Mouse (Mus musculus): ENCODE measurements at regions not wholly inside any gene's neighbourhood (a gene's known extent, or its start where the extent isn't known, plus 50 kb on each side); places are given as distances from the start of the nearest gene placed in this dataset.

DNA sequence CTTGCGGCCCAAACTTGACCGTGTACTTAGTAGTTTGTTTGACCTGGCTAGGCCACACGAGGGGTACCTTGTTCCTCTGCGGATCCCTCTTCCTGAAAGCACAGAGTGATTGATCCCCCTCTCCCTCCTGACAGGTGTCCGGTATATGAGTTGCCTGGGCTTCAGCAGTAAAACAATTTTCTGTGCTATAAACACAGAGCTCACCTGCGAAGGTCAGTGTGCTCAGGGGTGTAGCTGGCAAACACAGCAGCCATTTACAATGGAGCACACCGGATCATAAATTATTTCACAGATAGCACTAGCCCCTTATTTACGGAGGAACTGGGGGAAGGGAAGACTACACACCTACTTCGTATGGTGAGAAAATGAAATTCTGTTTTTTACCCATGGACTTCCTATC lies 92.5 kb upstream of the Klf4 start:
- TF ChIP-seq CTCF (IDR thresholded peaks at IDR 0.05; ENCODE audit: low read depth) (no peak), EP300 (optimal IDR thresholded peaks at IDR 0.05) (no peak)
- Histone ChIP-seq H3K4me3 (ENCODE audit: low read depth, low read length) (no peak overlapping the region), H3K27me3 (ENCODE audit: control insufficient read depth, insufficient read depth, low read length) (no peaks in the 10 kb centered on the region), H3K9ac (ENCODE audit: low read length) (no peak overlapping the region), H3K4me2 (replicated peaks; ENCODE audit: low read depth) (no peak overlapping the region), H3K4me1 (replicated peaks; ENCODE audit: control insufficient read depth, insufficient read depth) (no peaks in the 10 kb centered on the region), H3K9me3 (ENCODE audit: control insufficient read depth, low read length) (no peaks in the 10 kb centered on the region), H3K27ac (replicated peaks) (no peak overlapping the region), H3K36me3 (ENCODE audit: control insufficient read depth, insufficient read depth, low read length) (no peaks in the 10 kb centered on the region)
- ATAC-seq (ENCODE audit: low FRiP score, low TSS enrichment) (no peak), DNase-seq (ENCODE audit: low spot score) (no peak)
- 80% methylated on average over 9 of the region's 9 CpGs for WGBS

DNA sequence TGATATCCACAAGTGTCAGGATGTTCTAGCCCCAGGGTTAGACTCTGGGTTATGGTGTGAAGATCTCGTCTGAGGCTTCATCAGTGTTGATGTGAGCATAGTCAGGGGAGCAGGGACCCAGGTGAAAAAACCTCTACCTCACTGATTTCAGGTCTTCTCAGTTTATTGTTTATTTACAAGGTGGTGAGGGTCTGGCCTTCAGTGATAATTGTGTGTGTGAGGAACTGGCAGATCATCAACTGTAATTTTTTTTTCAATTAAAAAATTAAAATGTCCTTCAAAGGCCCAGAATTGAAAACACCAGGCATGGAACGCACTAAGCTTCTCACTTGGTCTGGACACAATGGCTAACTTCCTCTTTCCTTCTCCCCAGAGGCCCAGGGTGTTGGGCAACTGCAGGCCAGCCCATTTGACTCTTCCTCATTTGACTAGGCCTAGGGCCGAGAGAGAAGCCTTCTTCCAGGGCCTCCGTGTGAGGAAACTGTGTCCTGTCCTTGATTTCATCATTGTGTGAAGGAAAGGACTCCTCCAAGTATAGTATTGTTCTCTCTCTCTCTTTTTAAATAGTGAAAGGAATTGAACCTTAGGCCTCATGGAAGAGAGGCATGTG lies 91.0 kb upstream of the Klf4 start:
- Histone ChIP-seq H3K4me2 (replicated peaks; ENCODE audit: low read depth) (no peak overlapping the region), H3K9ac (ENCODE audit: low read length) (no peak overlapping the region), H3K4me3 (ENCODE audit: low read depth, low read length) (no peak overlapping the region), H3K9me3 (ENCODE audit: control insufficient read depth, low read length) (no peaks in the 10 kb centered on the region), H3K4me1 (replicated peaks; ENCODE audit: control insufficient read depth, insufficient read depth) (no peaks in the 10 kb centered on the region), H3K27me3 (ENCODE audit: control insufficient read depth, insufficient read depth, low read length) (no peaks in the 10 kb centered on the region), H3K36me3 (ENCODE audit: control insufficient read depth, insufficient read depth, low read length) (no peaks in the 10 kb centered on the region), H3K27ac (replicated peaks) (no peak overlapping the region)
- ATAC-seq (ENCODE audit: low FRiP score, low TSS enrichment): no peak; the same call in 1 of the 2 replicates
- no peak for DNase-seq (ENCODE audit: low spot score)
- 70% methylated on average over 4 of the region's 4 CpGs for WGBS
- no peak for TF ChIP-seq CTCF (IDR thresholded peaks at IDR 0.05; ENCODE audit: low read depth)
- no peak for TF ChIP-seq EP300 (optimal IDR thresholded peaks at IDR 0.05)

DNA sequence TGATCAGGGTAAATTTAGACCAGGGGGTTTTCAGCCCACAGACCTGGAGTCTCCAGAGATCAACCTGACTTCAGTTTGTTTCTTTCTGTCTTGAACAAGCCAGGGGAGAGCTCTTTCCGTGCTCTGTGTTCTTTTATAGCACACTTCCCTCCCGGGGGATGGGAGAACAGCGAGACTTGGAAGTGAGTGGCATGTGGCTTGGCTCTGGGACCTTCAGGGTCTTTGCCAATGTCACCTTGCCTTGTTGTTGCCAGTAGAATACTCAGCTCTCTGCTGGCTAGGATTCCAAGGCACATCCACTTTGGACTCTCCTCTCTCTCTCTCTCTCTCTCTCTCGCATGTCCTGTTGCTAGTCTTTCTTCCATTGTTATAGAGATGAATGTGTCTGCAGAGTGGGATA lies 90.4 kb upstream of the Klf4 start:
- Histone ChIP-seq H3K4me1 (replicated peaks; ENCODE audit: control insufficient read depth, insufficient read depth) (no peaks in the 10 kb centered on the region), H3K36me3 (ENCODE audit: control insufficient read depth, insufficient read depth, low read length) (no peaks in the 10 kb centered on the region), H3K9ac (ENCODE audit: low read length) (no peak overlapping the region), H3K27ac (replicated peaks) (no peak overlapping the region), H3K4me2 (replicated peaks; ENCODE audit: low read depth) (no peak overlapping the region), H3K9me3 (ENCODE audit: control insufficient read depth, low read length) (no peaks in the 10 kb centered on the region), H3K27me3 (ENCODE audit: control insufficient read depth, insufficient read depth, low read length) (no peaks in the 10 kb centered on the region), H3K4me3 (ENCODE audit: low read depth, low read length) (no peak overlapping the region)
- ATAC-seq (ENCODE audit: low FRiP score, low TSS enrichment) (no peak), DNase-seq (ENCODE audit: low spot score) (no peak)
- TF ChIP-seq EP300 (optimal IDR thresholded peaks at IDR 0.05): no peak
- no peak for TF ChIP-seq CTCF (IDR thresholded peaks at IDR 0.05; ENCODE audit: low read depth)
- whole genome bisulfite sequencing: 80% methylated on average over 4 of the region's 4 CpGs

GRCm38 (mm10) chr4:55619891-55620290 lies 87.6 kb upstream of the Klf4 start:
- 55% methylated on average over 3 of the region's 3 CpGs for WGBS
- no peak overlapping the region for H3K4me3 ChIP-seq (ENCODE audit: low read depth, low read length)
- no peak overlapping the region for H3K9ac ChIP-seq (ENCODE audit: low read length)
- no peak overlapping the region for H3K27ac ChIP-seq (replicated peaks)
- H3K9me3 ChIP-seq (ENCODE audit: control insufficient read depth, low read length): no peaks in the 10 kb centered on the region
- ATAC-seq (ENCODE audit: low FRiP score, low TSS enrichment): no peak; the same call in 1 of the 2 replicates
- TF ChIP-seq CTCF (IDR thresholded peaks at IDR 0.05; ENCODE audit: low read depth) (no peak), EP300 (optimal IDR thresholded peaks at IDR 0.05) (no peak)
- H3K27me3 ChIP-seq (ENCODE audit: control insufficient read depth, insufficient read depth, low read length): no peaks in the 10 kb centered on the region
- no peaks in the 10 kb centered on the region for H3K36me3 ChIP-seq (ENCODE audit: control insufficient read depth, insufficient read depth, low read length)
- no peak for DNase-seq (ENCODE audit: low spot score)
- no peak overlapping the region for H3K4me2 ChIP-seq (replicated peaks; ENCODE audit: low read depth)
- H3K4me1 ChIP-seq (replicated peaks; ENCODE audit: control insufficient read depth, insufficient read depth): no peaks in the 10 kb centered on the region

GRCm38 (mm10) chr4:55615808-55616207 lies 83.5 kb upstream of the Klf4 start:
- H3K4me3 ChIP-seq (ENCODE audit: low read depth, low read length): no peak overlapping the region
- no peaks in the 10 kb centered on the region for H3K9me3 ChIP-seq (ENCODE audit: control insufficient read depth, low read length)
- H3K4me1 ChIP-seq (replicated peaks; ENCODE audit: control insufficient read depth, insufficient read depth): no peaks in the 10 kb centered on the region
- ATAC-seq (ENCODE audit: low FRiP score, low TSS enrichment) (no peak), DNase-seq (ENCODE audit: low spot score) (no peak)
- 79% methylated on average over 6 of the region's 6 CpGs for WGBS
- no peak overlapping the region for H3K9ac ChIP-seq (ENCODE audit: low read length)
- no peak for TF ChIP-seq EP300 (optimal IDR thresholded peaks at IDR 0.05)
- TF ChIP-seq CTCF (IDR thresholded peaks at IDR 0.05; ENCODE audit: low read depth): no peak
- H3K27ac ChIP-seq (replicated peaks): no peak overlapping the region
- H3K4me2 ChIP-seq (replicated peaks; ENCODE audit: low read depth): no peak overlapping the region
- no peaks in the 10 kb centered on the region for H3K36me3 ChIP-seq (ENCODE audit: control insufficient read depth, insufficient read depth, low read length)
- no peaks in the 10 kb centered on the region for H3K27me3 ChIP-seq (ENCODE audit: control insufficient read depth, insufficient read depth, low read length)

DNA sequence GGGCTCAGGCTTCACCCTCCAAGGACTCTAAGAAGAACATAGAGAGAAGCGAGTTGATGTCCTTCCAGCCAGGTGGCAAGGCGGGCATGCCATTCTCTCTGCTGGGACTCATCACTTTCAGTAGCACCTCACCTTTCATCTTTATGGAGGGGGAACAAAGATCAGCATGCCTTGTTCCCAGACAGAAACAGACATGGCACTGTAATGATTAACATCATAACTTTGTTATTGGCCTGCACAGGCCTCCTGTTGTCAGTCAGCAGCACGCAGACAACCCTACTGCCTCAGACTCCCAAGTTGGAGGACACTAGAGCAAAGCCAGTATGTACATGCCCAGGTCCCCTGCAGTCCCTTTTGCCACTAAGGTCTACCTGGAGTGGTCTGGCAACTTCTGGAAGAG lies 81.3 kb upstream of the Klf4 start:
- Histone ChIP-seq H3K9me3 (ENCODE audit: control insufficient read depth, low read length) (no peaks in the 10 kb centered on the region), H3K36me3 (ENCODE audit: control insufficient read depth, insufficient read depth, low read length) (no peaks in the 10 kb centered on the region), H3K27ac (replicated peaks) (no peak overlapping the region), H3K4me2 (replicated peaks; ENCODE audit: low read depth) (no peak overlapping the region), H3K4me3 (ENCODE audit: low read depth, low read length) (no peak overlapping the region), H3K9ac (ENCODE audit: low read length) (no peak overlapping the region), H3K4me1 (replicated peaks; ENCODE audit: control insufficient read depth, insufficient read depth) (no peaks in the 10 kb centered on the region), H3K27me3 (ENCODE audit: control insufficient read depth, insufficient read depth, low read length) (no peaks in the 10 kb centered on the region)
- TF ChIP-seq CTCF (IDR thresholded peaks at IDR 0.05; ENCODE audit: low read depth) (no peak), EP300 (optimal IDR thresholded peaks at IDR 0.05) (no peak)
- ATAC-seq (ENCODE audit: low FRiP score, low TSS enrichment) (no peak), DNase-seq (ENCODE audit: low spot score) (no peak)
- WGBS: 96% methylated on average over 3 of the region's 3 CpGs

Data from stomach, postnatal 0 days (tissue).